Mouse (Mus musculus) c-Kit-positive CD71-negative TER-119-negative erythroid progenitor cells, embryonic 14.5 days (primary cell): ENCODE results near the gene Apol6.
A peak's percentile ranks its signal among the peaks of the same experiment; 100 is the strongest.

Experiments used
- DNase-seq: peaks from one replicate; pipeline ENCODE4 v3.0.0-alpha.2; 2013; ENCODE audit warnings: low read depth

Gene Apol6

DNA sequence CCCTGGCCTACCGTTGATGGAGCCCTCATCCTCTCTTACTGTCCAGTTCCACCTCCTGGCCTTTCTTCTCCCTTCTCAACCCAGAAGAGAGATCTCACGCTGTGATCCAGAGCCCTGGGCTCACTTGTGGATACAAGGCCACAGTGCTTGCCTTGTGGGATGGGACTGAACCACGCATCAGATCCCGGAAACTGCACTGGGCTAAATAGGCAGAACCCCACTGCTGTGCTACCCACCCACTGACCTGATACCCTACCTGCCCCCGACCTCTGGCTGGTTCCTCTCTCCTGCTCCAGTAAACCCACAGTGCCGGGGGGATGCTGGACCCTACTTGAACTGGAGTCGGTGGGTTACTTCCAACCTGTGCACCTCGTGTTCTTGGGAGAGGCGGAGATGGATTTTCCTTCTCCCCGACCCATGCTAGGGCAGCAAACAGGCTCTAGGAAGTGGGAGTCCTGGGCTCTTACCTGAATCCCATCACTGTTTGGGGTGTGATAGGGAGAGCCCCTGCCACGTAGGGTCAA, 26.3 kb downstream of the Apol6 start:
- DNase-seq, result no peak

DNA sequence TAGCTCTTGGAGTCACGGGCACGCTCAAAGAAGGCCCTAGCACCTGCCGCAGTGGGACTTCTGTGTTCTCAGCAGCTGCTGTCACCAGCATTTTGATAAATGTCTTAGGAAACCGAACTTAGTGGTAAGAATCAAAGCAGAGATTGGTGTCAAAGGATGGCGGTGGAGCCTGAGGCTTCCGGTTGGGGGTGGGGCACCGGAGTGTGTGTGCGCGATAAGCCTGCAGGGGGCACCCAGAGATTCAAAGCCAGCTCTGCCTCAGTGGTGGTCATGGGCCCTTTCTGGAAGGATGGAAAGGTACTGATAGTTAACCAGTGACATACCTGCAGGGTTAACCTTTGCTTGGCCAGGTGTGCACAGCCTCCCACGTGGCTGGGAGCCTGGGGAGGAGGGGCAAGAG, 27.0 kb downstream of the Apol6 start:
- peak; percentile 19 for DNase-seq

DNA sequence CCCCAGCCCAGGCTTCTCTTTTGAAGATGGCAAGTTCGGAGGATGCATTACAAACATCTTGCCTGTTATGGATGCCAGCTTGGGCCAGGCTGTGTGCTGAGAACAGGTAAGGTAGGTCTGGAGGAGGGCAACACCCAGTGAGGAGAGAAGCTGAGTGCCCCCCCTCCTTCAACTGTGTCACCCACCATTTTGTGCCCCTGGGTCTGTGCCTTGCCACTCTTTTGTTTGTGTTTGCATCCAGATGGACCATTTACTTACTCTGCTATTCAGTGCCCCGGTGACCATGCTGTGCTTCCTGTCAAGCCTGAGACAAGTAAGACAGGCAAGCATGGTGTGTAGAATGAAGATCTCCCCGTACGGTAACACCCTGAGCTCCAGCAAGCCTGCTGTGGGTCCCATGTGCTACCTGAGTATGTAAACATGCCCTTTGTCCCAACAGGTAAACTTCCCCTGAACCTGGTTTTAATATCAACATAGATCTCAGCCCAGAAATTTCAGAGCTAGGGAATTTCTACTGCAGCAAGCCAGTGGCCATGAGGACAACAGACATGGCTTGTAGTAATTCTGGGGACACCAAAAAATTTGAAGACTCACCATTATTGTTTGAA, 28.1 kb downstream of the Apol6 start:
- DNase-seq, result no peak

DNA sequence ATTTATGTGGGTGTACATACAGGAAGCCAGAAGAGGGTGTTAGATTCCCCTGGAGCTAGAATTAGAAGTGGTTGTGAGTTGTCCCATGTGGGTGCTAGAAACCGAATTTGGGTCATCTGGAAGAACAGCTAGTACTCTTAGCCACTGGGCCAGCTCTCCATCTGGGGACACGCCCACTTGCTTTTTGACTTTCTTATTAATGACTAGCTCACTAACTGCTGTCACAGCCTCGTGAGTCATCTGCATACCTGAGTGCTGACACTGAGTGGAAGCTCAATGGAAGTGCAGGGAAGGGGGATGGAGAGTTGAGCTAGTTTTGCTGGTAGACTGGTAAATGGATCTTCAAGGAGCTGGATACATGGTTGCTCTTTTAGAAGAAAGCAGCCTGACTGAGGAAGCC, 32.0 kb downstream of the Apol6 start:
- no peak for DNase-seq

DNA sequence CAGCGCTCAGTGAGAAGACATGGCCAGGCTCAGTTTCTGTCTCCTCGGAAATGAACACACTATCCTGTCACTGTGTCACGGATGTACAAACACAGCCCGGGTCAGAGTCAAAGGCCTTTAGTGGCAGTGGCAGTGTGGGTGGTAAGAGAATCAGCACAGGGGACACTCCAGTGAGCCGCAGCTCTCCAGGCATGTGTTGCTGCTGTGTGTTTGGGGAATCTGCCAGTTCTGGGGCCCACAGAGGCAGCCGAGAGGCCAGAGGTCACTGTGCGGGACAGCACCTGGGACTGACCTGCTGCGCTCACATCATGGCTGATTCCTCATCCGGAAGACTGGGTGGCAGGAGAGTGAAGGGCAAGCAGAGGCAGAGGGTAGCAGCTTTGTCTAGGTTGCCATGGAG, 33.4 kb downstream of the Apol6 start:
- no peak for DNase-seq

DNA sequence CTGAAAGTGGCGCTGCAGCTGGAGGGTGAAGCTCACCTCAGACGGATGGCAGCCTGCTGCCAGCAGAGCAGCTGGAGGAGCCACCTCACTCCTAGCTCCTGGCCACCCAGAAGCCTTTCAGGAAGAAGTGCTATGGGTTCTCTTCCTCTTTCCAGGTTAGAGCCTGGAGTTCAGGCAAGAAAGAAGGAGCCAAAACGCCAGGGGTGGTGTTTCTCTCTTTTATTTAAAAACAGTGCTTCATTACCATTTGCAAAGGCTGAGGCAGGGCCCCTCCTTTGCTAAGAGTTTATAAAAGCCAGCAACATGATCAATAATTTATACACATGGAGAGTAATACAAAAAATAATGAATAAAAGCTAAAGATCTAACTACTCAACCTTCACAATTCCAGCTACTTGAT, 34.3 kb downstream of the Apol6 start:
- no peak for DNase-seq

DNA sequence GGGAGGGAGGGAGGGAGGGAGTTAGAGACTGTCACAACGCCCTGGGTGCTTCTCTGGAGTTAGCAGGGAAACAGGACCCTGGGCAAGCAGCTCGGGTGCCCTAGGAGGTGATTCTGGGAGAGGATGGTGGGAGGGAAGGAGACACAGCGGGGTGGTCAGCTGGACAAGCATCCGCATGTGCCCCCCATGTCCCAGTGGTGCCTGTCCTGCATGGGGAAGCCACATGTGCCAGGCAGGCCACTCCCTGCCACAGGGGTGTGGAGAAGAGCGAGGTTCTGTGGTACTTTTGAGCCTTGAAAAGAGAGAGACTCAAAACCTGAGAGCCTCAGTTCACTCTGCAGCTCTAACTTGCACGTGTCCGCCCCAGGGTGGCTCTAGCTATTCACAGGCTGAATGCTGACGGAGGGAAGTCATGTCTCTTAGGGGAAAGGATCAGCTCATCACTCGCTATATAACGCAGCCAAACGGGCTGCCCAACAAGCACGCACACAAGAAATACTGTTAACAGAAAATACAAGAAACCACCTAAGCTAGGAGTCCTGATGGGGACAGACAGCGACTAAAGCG, 34.8 kb downstream of the Apol6 start:
- DNase-seq, result no peak

DNA sequence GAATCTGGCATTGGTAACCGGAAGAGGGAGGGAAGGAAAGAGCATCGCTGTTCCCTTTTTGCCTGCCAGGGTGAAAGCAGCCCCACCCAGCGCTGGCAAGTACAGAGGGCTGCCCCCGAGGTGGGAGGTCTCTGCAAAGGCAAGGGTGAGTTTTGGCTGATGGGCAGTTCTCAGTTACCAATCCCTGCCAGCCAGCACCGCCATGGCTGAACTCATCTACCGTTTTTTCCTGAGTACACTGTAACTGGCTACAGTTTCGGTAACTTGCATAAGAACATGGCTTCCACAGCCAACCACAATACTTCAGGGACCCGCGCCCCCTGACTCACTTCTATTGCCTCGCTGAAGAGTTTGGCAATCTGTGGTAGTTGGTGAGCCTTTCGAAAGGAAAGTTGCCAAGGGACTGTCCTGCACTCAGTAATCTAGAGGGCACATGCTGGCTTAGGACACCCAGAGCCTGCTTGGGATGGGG, 35.4 kb downstream of the Apol6 start:
- DNase-seq, result no peak

DNA sequence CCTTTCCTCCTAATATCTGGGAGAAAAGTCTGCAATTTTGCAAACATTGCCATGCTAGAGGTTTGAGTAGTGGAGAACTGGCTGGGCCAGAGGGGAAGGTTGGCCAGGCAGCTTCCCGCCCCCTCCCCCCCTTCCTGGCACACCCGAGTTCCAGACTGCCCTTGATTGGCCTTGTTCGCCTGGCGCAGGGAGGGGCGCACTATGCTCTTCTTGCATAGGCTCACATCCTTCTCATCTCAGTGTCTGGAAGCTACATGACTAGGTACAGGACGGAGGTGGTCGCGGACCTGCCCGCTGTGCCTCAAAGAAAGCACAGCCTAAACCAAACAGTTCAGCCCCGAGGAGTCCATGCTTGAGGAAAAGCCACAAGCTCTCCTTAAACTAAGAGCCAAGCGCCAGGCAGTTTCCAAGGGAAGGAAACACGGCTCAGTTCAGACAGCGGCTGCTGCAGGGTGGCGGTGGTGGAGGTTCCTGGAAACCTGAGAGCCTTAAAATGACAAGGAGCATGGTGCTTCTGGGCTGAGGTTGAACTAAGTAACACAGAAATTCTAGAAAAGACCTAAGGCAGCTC, 36.2 kb downstream of the Apol6 start:
- no peak for DNase-seq

DNA sequence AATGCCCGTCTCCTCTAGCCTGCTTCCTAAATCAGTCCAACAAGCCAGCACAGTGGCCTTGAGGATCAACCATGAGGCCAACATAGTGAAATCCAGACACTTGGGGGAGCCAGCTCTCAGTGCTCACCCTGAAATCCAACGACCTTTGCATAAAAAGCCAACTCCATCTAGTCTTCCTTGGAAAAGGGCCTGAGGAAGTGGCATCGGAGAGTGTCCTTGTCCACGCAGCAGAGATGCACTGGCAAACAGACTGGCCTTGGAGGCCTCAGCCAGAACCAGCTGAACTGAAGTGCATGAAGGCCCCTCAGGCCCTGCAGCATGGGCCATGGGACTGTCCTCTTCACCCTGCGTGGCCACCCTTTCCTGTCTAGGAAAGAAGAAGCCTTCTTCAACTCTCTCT, 36.9 kb downstream of the Apol6 start:
- DNase-seq, result no peak

DNA sequence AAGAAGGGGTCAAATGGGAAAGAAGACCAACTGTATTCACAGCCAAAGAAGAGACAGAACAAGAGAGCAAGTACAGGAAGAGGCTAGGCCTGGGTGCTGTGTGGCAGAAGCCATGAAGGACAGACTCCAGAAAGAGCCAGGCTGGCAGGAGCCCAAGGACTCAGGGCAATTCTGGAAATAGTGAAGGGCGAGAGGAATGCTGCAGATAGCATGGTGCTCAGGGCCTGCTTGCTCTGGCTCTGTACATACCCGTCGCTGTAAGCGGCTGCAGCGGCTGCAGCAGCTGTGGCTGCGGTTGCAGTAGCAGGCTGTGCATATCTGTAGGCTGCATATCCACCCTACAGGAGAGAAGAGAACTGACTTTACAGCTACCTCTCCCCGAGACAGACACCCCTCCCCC, 41.3 kb downstream of the Apol6 start:
- DNase-seq, result no peak

DNA sequence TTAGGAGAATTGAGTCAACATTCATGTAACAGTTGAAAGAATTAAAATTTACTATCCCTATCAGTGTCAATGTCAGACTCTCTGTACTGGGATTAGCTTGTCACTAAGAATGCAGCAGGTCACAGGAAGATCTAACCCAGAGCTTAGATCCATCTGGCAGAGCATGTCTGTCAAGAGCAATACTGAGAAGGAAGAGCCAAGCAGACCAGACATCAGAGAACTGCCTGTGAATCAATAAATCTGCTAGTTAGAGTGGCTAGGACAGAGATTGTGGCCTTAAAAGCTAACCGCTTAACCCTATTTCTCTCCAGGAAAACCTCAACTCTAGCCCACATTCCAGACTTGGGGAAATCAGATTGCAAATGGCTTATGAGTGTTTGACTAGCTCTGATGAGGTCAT, 42.0 kb downstream of the Apol6 start:
- no peak for DNase-seq

DNA sequence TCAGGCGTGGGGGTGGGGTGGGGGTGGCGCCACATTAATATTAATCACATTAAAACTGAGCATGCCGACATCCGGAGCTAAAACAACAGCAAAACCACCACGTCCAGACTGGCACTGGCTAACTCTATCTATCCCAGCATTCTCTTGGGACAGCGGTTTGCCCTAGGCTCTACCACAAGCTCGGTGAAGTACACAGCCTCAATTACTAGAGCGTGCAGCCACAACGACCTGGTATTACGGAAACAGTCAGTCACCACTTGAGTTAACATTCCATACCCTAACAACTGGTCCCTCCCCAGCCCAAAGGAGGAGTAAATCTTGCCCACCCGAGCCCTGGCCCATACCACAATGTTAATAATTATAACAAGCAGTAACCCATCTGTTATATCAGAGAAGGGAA, 44.7 kb downstream of the Apol6 start:
- DNase-seq, result no peak

DNA sequence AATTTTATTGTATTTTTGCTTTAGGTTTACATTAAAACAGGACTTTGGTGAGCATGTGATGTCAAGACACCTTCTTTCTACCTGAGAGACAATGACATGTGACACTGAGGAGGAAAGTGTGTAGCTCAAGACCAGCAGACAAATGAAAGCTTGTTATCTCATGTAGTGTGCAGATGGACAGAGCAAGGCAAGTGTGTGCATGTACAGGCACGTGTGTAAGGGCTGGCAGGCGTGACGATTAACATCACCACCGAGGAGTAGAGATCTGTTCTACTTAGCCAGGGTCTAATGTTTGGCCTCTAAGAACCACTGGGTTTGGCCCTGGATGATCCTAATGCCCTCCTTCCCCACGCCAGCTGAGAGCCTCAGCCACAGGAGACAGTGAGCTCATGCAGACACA, 46.0 kb downstream of the Apol6 start:
- no peak for DNase-seq

DNA sequence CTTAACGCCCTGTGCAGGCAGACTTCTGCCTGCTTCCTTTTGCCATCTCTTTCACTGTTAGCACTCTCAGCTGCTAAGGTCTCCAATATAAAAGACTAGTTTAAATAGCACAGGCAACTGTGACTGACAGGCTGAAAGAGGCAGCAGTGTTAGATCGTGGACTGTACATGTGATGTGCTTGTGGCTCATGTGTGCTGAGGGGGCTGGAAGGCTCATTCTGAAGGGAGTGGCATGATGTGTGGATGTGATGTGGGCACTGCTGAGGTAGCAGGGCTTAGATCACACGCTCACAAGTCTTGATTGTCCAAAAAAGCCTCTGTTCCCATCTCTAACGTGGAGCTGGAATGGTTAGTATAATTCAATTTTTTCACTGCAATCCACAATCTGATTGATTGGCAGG, 46.9 kb downstream of the Apol6 start:
- no peak for DNase-seq

DNA sequence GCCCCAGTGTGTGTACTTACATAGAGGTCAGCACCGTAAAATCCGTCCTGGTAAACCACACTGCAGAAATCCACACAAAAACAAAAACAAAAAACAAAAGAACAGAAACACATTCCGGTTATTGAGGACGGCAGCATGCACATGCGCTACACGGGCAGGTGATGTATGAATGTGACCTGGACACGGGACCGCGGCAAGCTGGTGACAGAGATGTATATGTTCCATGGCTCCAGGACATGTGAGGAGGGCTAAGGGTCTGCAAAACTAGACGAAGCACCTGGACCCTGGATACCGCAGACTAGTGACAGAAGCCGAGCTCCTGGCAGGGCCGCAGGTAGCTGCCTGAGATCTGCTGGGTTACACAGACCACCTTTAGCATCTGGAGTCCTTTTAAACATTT, 49.9 kb downstream of the Apol6 start:
- DNase-seq, result no peak

DNA sequence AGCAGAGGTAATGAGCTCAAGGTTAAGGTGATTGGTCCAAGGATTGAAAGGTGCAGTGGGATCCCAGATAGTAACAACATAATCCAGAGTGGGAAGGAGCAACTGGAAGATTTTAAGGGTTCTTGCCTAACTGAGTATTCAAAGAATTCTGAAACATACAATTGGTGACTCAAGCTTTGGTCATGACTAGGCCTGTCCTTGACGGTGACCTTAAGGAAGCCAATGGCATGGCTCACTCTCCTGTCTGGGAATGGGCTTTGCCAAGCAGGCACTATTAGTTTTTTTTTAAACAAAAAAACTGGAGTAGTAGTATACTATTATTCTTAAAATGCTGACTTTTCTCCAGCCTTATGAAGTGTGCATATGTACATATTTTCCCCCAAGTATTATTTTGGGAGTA, 50.7 kb downstream of the Apol6 start:
- no peak for DNase-seq

DNA sequence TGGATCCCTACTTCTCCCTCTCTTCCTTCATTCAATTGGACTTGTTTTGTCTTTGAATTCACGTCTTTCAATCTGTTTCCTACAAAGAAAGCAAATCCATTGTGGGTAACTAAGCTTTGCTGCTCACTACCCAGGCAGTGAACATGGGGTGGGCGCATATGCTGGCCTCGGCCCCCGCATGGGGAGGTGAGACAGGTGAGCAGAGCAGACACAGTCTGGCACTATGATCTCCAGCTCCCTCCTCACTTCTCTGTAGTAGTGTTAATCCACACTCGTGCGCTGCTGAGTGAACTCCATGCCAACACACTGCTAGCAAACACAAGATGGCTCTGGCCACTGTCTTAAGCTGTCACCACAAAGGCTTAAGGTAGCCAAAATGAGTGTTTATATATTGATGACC, 52.8 kb downstream of the Apol6 start:
- no peak for DNase-seq

DNA sequence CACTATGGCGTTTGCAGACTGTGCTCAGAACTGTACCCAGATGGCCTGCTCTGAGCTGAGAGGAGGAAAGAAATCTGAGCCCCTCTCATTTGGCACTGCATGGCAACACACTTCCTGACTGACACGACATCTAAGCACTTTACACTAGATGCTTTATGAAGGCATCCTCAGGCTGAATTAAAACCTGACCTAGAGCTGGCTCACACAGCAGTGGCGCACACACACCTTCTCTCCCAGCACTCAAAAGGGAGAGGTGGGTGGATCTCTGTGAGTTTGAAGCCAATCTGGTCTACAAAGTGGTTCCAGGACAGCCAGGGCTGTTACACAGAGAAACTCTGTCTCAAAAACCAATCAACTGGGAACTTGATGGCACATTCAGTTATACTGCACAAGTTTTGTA, 55.2 kb downstream of the Apol6 start:
- DNase-seq, result no peak

DNA sequence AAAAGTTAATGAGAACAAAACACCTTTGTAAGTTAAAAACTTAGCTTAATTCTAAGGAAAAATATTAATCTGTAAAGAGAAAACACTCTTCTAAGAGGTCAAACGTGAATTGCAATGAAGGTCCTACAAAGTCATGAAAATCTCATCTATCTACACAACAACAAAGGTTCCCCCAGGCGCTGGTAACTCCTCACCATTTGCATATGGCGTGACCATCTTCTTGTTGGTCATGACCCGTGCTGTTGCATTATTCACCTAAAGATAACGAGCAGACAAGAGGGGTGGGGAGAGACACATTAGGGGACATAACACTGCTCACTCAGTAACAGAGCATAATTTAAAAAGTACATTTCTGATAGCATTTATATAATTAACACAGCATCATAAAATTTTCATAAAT, 58.2 kb downstream of the Apol6 start:
- DNase-seq, result no peak

DNA sequence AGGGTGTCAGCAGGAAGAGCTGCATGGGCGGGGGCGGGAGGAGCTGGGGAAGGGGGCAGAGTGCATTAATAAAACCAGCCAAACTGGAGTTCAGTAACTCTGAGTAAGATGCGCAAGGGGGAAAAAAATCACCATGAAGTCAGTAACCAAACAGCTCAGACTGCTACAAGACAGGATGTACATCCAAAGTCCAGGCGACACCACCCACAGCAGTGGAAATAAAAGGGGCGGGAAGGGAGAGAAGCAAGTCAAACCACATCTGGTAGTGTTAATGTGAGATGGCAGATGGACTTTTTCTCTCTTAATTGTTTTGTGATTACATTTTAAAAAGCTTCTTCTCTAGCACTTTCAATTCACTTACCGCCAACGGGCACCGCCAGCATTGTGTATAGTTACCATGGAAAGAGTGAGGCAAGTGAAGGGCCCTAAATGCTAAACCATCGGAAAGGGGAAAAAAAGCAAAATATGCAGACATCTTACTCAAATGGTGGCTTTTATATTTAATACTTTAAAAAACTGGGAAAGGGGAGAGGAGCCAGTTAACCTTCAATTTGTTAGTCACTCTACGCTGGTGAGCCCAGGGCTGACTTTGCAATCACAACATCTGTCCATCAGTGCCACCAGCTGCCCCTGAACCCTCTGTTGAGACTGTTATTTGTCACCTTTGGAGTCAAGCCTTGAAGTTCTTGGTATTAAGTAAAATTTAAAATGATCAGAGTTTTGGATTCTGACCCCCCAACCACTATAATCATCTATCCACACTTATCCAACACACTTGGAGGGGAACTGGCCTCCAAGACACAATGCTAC, 60.0 kb downstream of the Apol6 start:
- no peak for DNase-seq

DNA sequence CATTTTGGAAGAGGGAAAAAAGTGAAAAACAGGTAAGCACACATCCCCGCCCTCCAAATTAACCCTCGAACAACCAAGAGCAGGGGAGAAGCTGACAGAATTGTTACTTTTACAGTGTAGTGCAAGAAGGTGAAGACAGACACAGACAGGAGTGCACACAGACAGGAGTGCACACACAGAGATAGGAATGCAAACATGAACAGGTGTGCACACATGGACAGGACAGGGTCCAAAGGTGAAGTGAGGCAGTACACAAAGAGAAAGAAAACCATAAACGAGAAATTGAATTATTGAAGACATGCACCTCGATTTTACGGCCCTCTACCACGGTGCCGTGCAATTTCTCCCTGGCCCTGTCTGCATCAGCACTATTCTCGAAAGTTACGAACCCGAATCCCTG, 60.7 kb downstream of the Apol6 start:
- DNase-seq, result no peak
